Mouse (Mus musculus): ENCODE data around the gene Colca2. TPM values are rescaled to one million over a fixed set of nuclear protein-coding genes. Genes with fewer than 3 reads are reported as not detected.

Gene Colca2
- polyA plus RNA-seq, 1 experiment from 2014 or later: 4.2 TPM

DNA sequence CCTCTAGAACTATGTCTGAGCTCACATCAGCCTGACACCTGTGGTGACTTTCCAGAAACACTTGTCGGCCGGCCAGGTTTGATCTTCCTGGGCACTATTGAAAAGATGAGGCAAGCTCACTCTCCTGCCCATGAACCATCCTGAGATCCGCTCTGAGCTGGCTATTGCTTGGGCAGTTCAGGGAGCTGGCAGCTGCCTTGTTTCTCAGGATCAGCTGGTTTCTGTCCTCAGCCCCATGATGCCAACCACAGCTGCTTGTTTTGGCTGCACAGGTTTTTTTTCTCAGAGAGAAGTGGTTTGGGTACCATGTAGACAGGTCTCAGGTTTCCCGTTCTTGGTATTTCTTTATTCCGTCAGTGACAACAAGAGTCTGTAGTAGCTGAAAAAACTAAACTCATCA is 19.9 kb downstream of the Colca2 start:
- 77% methylated on average over 5 of the region's 5 CpGs for WGBS
- Histone ChIP-seq H3K27me3 (ENCODE audit: insufficient read depth, low read length) (no peaks in the 10 kb centered on the region), H3K9ac (ENCODE audit: low read depth, low read length) (no peak overlapping the region), H3K4me1 (replicated peaks; ENCODE audit: insufficient read depth, low read length) (0 out of 2 replicates have a peak, but pooled peaks cover 4% of the 10 kb centered on the region), H3K4me2 (ENCODE audit: low read length) (no peak overlapping the region), H3K9me3 (replicated peaks; ENCODE audit: low read length) (no peaks in the 10 kb centered on the region), H3K4me3 (replicated peaks; ENCODE audit: low read depth, low read length) (no peak overlapping the region), H3K27ac (no peak overlapping the region), H3K36me3 (ENCODE audit: insufficient read depth, low read length) (no peaks in the 10 kb centered on the region)
- TF ChIP-seq CTCF (IDR thresholded peaks at IDR 0.05; ENCODE audit: low read depth): no peak
- ATAC-seq (replicated peaks; ENCODE audit: low FRiP score, low read depth): no peak
- DNase-seq (ENCODE audit: low spot score): no peak

DNA sequence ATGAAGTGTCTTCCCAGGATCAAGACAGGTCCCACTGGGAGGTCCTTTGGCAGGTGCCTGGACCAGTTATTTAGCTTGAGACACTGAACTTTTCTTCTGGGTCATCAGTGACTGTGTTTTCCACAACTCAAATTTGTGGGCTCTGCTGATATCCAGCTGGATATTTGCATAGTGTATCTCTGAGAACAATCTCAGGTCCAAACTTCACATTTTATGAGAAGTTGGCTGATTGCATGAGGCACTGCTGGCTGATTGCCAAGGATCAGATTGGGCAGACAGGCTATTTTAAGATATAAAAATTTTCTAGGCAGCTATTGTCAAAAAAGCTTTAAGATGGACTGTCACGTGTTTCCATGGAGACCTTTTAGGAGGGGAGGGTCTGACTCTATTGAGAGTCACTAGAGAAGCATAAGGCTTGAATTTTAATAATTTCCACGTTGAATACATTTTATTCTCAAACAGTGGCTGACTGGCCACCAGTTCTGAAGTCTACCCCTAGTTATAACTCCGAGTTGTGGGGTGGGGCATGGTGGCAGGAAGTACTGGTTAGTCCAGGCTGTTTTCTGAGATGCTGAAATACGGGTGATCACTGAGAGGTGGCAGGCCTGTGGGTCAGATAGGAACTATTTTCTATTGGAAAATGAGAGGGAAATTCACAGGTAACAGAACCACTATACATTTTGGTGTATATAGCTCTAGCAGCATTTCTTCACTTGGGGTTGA is 21.4 kb downstream of the Colca2 start:
- H3K27me3 ChIP-seq (ENCODE audit: insufficient read depth, low read length): no peaks in the 10 kb centered on the region
- TF ChIP-seq CTCF (IDR thresholded peaks at IDR 0.05; ENCODE audit: low read depth): no peak
- 58% methylated on average over 4 of the region's 4 CpGs for WGBS
- no peak for ATAC-seq (replicated peaks; ENCODE audit: low FRiP score, low read depth)
- no peak overlapping the region for H3K4me3 ChIP-seq (replicated peaks; ENCODE audit: low read depth, low read length)
- H3K27ac ChIP-seq: no peak overlapping the region
- no peaks in the 10 kb centered on the region for H3K4me1 ChIP-seq (replicated peaks; ENCODE audit: insufficient read depth, low read length)
- H3K36me3 ChIP-seq (ENCODE audit: insufficient read depth, low read length): no peaks in the 10 kb centered on the region
- DNase-seq (ENCODE audit: low spot score): no peak
- no peak overlapping the region for H3K4me2 ChIP-seq (ENCODE audit: low read length)
- H3K9ac ChIP-seq (ENCODE audit: low read depth, low read length): no peak overlapping the region
- H3K9me3 ChIP-seq (replicated peaks; ENCODE audit: low read length): no peaks in the 10 kb centered on the region

DNA sequence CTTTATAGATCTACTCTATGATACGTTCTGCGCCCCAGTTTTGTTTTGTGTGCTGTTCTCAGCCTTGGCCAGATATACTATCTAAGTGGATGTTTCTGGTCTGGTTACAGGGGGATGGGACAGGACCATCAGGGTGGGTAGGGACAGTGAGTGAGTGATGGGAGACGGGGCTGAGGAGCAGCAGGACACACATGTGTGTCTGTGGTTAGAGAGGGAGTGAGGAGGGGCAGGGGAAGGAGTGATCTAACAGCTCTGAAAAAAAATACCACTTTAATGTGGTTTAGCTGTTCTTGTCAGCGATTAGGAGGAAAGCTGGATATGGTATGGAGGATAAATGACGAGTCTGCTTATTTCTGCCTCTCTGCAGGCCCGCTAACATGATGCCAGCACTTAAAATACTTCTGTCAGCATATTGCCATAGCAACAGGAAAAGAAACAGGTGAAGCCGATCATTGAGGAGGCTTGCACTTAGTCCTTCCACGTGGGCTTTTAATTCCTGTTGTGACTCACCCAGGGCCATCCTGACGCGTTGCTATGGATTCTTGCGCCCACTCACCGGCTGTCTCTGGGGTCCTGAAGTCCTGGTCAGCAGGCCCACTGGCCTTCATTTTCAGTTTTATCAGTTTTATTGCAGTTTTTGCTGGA is 39.5 kb downstream of the Colca2 start:
- no peaks in the 10 kb centered on the region for H3K36me3 ChIP-seq (ENCODE audit: insufficient read depth, low read length)
- TF ChIP-seq CTCF (IDR thresholded peaks at IDR 0.05; ENCODE audit: low read depth): no peak
- no peaks in the 10 kb centered on the region for H3K27me3 ChIP-seq (ENCODE audit: insufficient read depth, low read length)
- H3K27ac ChIP-seq: no peak overlapping the region
- H3K9me3 ChIP-seq (replicated peaks; ENCODE audit: low read length): no peaks in the 10 kb centered on the region
- H3K9ac ChIP-seq (ENCODE audit: low read depth, low read length): no peak overlapping the region
- 58% methylated on average over 12 of the region's 12 CpGs for WGBS
- ATAC-seq (replicated peaks; ENCODE audit: low FRiP score, low read depth) (no peak), DNase-seq (ENCODE audit: low spot score) (no peak)
- H3K4me2 ChIP-seq (ENCODE audit: low read length): no peak overlapping the region
- no peak overlapping the region for H3K4me3 ChIP-seq (replicated peaks; ENCODE audit: low read depth, low read length)
- no peaks in the 10 kb centered on the region for H3K4me1 ChIP-seq (replicated peaks; ENCODE audit: insufficient read depth, low read length)

DNA sequence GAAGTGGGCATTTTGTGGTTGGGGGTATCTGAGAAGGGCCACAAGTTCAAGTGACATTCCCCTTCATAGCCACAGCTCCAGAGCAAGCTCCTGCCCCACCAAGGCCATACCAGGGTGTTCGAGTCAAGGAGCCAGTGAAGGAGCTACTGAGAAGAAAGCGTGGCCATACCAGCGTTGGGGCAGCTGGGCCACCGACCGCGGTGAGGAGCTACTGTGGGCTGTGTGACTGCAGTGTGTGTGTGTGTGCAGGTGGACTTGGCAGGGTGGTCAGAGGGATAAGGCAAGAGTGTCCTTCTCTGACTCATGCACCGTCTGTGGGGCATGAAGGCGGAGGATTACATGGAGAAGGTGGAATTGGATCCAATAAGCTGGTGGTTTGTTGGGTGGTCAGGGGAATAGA is 46.2 kb downstream of the Colca2 start:
- H3K4me1 ChIP-seq (replicated peaks; ENCODE audit: insufficient read depth, low read length): no peaks in the 10 kb centered on the region
- 95% methylated on average over 8 of the region's 8 CpGs for WGBS
- H3K36me3 ChIP-seq (ENCODE audit: insufficient read depth, low read length): no peaks in the 10 kb centered on the region
- H3K9ac ChIP-seq (ENCODE audit: low read depth, low read length): no peak overlapping the region
- no peaks in the 10 kb centered on the region for H3K9me3 ChIP-seq (replicated peaks; ENCODE audit: low read length)
- ATAC-seq (replicated peaks; ENCODE audit: low FRiP score, low read depth) (no peak), DNase-seq (ENCODE audit: low spot score) (no peak)
- H3K4me3 ChIP-seq (replicated peaks; ENCODE audit: low read depth, low read length): no peak overlapping the region
- no peak for TF ChIP-seq CTCF (IDR thresholded peaks at IDR 0.05; ENCODE audit: low read depth)
- H3K4me2 ChIP-seq (ENCODE audit: low read length): no peak overlapping the region
- no peaks in the 10 kb centered on the region for H3K27me3 ChIP-seq (ENCODE audit: insufficient read depth, low read length)
- no peak overlapping the region for H3K27ac ChIP-seq

DNA sequence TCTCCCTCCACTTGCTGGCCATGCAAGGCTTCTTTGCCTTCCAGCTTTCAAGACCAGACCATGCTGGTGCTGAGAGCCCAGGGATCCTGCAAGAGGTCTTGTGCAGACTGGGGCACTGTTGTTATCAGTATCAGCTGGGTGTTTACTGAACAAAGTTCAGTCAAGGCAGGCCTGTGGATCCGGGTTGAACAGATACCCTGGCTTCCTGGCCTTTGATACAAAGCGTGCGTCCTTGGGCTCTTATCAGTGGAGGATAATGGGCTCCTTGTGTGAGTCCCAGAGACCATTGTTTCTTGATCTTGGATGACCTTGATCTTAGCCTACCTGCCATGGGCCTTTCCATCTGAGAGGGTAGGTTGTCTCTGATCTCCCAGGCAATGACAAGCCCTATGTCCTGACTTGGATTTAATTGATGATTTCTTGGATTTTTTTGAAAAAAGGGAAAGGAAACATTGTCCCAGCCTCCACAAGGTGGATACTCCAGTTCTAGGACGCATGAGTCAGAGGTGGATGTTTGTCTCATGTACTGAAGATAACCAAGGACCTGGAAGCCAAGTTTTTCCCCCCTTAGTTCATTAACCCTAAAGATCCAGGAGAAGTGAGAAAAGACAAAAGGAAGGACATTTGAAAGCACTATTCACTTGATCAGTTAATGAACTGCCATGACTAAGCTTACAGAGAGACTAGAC is 47.5 kb downstream of the Colca2 start:
- ATAC-seq (replicated peaks; ENCODE audit: low FRiP score, low read depth): no peak
- no peak overlapping the region for H3K27ac ChIP-seq
- no peak overlapping the region for H3K4me3 ChIP-seq (replicated peaks; ENCODE audit: low read depth, low read length)
- H3K4me2 ChIP-seq (ENCODE audit: low read length): no peak overlapping the region
- no peaks in the 10 kb centered on the region for H3K27me3 ChIP-seq (ENCODE audit: insufficient read depth, low read length)
- H3K9ac ChIP-seq (ENCODE audit: low read depth, low read length): no peak overlapping the region
- DNase-seq (ENCODE audit: low spot score): no peak
- TF ChIP-seq CTCF (IDR thresholded peaks at IDR 0.05; ENCODE audit: low read depth): no peak
- no peaks in the 10 kb centered on the region for H3K4me1 ChIP-seq (replicated peaks; ENCODE audit: insufficient read depth, low read length)
- WGBS: 74% methylated on average over 4 of the region's 4 CpGs
- H3K9me3 ChIP-seq (replicated peaks; ENCODE audit: low read length): no peaks in the 10 kb centered on the region
- H3K36me3 ChIP-seq (ENCODE audit: insufficient read depth, low read length): no peaks in the 10 kb centered on the region

DNA sequence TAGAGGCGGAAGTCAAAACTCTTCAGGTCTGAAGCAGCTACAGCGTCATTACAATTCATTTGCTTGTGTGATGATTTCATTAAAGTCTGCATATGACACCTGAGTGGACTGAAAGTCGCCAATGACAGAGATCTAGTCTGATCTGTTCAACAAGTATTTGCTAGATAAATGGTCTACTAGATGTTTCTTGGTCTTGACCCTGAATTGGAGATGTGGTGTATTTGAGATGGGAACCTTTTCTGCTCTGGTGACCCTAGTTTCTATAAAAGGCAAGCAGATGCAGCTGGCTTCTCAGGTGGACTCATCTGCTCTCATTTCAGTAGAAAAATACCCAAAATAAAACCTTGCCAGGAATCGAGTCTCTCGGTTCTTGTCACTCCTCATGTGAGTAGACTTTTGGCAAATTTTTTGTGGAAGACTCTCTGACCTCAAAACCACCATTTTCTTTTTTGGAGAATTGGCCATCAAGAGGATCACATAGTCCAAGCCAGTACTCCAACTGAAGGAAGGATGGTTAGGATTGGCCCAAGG is 52.7 kb downstream of the Colca2 start:
- H3K27me3 ChIP-seq (ENCODE audit: insufficient read depth, low read length): no peaks in the 10 kb centered on the region
- H3K9me3 ChIP-seq (replicated peaks; ENCODE audit: low read length): no peaks in the 10 kb centered on the region
- WGBS: 84% methylated on average over 5 of the region's 5 CpGs
- ATAC-seq (replicated peaks; ENCODE audit: low FRiP score, low read depth): no peak
- no peak overlapping the region for H3K9ac ChIP-seq (ENCODE audit: low read depth, low read length)
- no peak overlapping the region for H3K4me3 ChIP-seq (replicated peaks; ENCODE audit: low read depth, low read length)
- H3K36me3 ChIP-seq (ENCODE audit: insufficient read depth, low read length): no peaks in the 10 kb centered on the region
- no peak overlapping the region for H3K4me2 ChIP-seq (ENCODE audit: low read length)
- no peak for DNase-seq (ENCODE audit: low spot score)
- no peaks in the 10 kb centered on the region for H3K4me1 ChIP-seq (replicated peaks; ENCODE audit: insufficient read depth, low read length)
- H3K27ac ChIP-seq: no peak overlapping the region
- TF ChIP-seq CTCF (IDR thresholded peaks at IDR 0.05; ENCODE audit: low read depth): no peak

Other genes starting within 250 kb of the Colca2 start
- gene Btg4, start 217.7 kb downstream of the Colca2 start, polyA plus RNA-seq (2015; fragmentation: Nextera tagmentation; extraction: Ambion mirVana): not detected in 2 replicates
- gene Layn, start 201.5 kb downstream of the Colca2 start, polyA plus RNA-seq (2015; fragmentation: Nextera tagmentation; extraction: Ambion mirVana): 8.0 and 8.5 TPM in 2 replicates
- gene 4833427G06Rik, start 176.5 kb downstream of the Colca2 start, polyA plus RNA-seq (2015; fragmentation: Nextera tagmentation; extraction: Ambion mirVana): 0.14 TPM in 1 of 2 replicates, not detected in the other
- not detected in 2 replicates for gene Gm32742, start 113.1 kb downstream of the Colca2 start, polyA plus RNA-seq (2015; fragmentation: Nextera tagmentation; extraction: Ambion mirVana)
- not detected in 2 replicates for gene Pou2af1, start 64.9 kb downstream of the Colca2 start, polyA plus RNA-seq (2015; fragmentation: Nextera tagmentation; extraction: Ambion mirVana)
- gene 1810046K07Rik, start 50.3 kb upstream of the Colca2 start, polyA plus RNA-seq (2015; fragmentation: Nextera tagmentation; extraction: Ambion mirVana): not detected in 2 replicates

All from kidney, postnatal 0 days (tissue).